Mouse (Mus musculus): ENCODE results near the gene Rnf10. TPM values are rescaled to one million over a fixed set of nuclear protein-coding genes. Genes with fewer than 3 reads are reported as not detected.

The Rnf10 gene
- polyA plus RNA-seq, 1 experiment from 2014 or later = 119 TPM

GRCm38 (mm10) chr5:115260356-115260755 lies 12.3 kb downstream of the Rnf10 start:
- Histone ChIP-seq H3K36me3 (ENCODE audit: control insufficient read depth, insufficient read depth, low read length) (peaks cover 25% of the 10 kb centered on the region), H3K27me3 (ENCODE audit: control insufficient read depth, insufficient read depth, low read length) (no peaks in the 10 kb centered on the region), H3K27ac (ENCODE audit: low read depth, low read length) (no peak overlapping the region), H3K4me2 (ENCODE audit: low read depth) (no peak overlapping the region), H3K4me1 (ENCODE audit: control insufficient read depth, insufficient read depth, low read length) (no peaks in the 10 kb centered on the region), H3K9ac (ENCODE audit: low read length) (no peak overlapping the region), H3K4me3 (ENCODE audit: low read depth, low read length) (no peak overlapping the region), H3K9me3 (ENCODE audit: control insufficient read depth, low read length) (no peaks in the 10 kb centered on the region)
- ATAC-seq (ENCODE audit: insufficient read depth, low FRiP score, low TSS enrichment) = no peak
- no peak for DNase-seq (ENCODE audit: low spot score)
- WGBS = 90% methylated on average over 6 of the region's 6 CpGs

DNA sequence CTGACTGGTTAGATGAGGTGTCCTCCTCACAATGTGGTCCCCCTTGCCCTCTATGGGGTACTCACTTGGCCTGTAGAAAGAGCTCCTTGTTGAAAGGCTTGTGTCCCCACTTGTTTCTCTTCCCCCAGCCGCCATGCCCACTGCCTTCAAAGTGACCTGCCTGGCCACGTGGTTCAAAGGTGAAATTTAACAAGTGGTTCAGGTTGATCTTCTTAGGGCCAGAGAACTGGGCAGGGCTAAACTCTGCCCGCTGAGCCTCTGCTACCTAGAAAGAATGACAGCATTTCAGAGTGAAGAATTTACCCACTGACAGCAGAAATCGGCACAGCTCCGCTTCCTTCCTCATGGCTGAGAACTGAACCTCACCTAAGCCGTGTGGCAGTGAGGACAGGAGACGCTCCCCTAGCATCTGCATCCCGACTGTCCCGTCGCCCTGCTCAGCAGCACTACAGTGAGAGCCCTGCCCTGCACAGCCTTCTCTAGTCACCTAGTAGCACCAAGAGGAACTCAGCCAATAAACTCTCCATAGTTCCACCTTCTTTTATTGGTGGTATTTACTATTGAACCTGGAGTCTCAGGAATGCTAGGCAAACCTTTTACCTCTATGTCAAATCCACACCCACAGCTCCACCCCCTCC lies 15.7 kb downstream of the Rnf10 start:
- ATAC-seq (ENCODE audit: insufficient read depth, low FRiP score, low TSS enrichment) (no peak), DNase-seq (ENCODE audit: low spot score) (no peak)
- Histone ChIP-seq H3K9me3 (ENCODE audit: control insufficient read depth, low read length) (no peaks in the 10 kb centered on the region), H3K27ac (ENCODE audit: low read depth, low read length) (no peak overlapping the region), H3K27me3 (ENCODE audit: control insufficient read depth, insufficient read depth, low read length) (no peaks in the 10 kb centered on the region), H3K4me1 (ENCODE audit: control insufficient read depth, insufficient read depth, low read length) (no peaks in the 10 kb centered on the region), H3K9ac (ENCODE audit: low read length) (no peak overlapping the region), H3K4me2 (ENCODE audit: low read depth) (no peak overlapping the region), H3K36me3 (ENCODE audit: control insufficient read depth, insufficient read depth, low read length) (peaks cover 27% of the 10 kb centered on the region), H3K4me3 (ENCODE audit: low read depth, low read length) (no peak overlapping the region)
- 92% methylated on average over 10 of the region's 10 CpGs for WGBS

DNA sequence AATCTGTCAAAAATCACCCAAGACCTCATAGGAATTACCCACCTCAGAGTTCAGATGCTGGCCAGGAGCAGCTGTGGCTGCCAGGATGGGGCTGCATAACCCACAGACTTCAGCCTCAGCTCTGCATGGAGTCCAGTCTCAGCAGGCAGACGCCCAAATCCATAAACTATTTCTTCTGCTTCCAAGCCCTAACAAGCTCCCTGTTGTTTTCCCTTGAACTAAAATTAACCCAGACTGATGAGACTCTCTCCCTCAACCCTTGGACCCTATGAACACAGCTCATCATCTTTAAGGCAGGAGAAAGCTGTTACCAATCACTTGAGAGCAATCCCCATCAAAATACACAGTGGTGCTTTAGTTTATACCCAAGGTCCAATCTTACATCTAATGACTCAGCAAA lies 17.2 kb downstream of the Rnf10 start:
- Histone ChIP-seq H3K4me3 (ENCODE audit: low read depth, low read length) (no peak overlapping the region), H3K27me3 (ENCODE audit: control insufficient read depth, insufficient read depth, low read length) (no peaks in the 10 kb centered on the region), H3K36me3 (ENCODE audit: control insufficient read depth, insufficient read depth, low read length) (peaks cover 38% of the 10 kb centered on the region), H3K4me2 (ENCODE audit: low read depth) (no peak overlapping the region), H3K27ac (ENCODE audit: low read depth, low read length) (no peak overlapping the region), H3K9me3 (ENCODE audit: control insufficient read depth, low read length) (no peaks in the 10 kb centered on the region), H3K9ac (ENCODE audit: low read length) (no peak overlapping the region), H3K4me1 (ENCODE audit: control insufficient read depth, insufficient read depth, low read length) (no peaks in the 10 kb centered on the region)
- no peak for ATAC-seq (ENCODE audit: insufficient read depth, low FRiP score, low TSS enrichment)
- WGBS = 73% methylated on average over 1 of the region's 1 CpGs
- DNase-seq (ENCODE audit: low spot score) = no peak

DNA sequence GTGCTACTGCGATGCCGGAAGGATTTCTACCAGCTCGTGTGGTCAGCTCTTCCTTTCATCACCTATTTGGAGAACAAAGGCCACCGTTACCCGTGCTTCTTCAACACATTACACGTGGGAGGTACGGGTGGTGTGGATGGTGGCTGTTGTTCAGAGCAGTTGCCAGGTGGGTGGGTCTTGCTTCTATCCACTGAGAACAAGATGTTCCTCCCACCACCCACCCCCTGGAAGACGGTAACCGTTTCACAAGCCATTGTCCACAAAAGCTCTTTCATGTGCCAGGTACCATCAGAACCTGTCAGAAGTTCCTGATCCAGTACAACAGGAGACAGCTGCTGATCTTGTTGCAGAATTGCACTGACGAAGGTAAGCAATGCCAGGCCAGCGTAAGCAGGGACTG lies 32.5 kb downstream of the Rnf10 start:
- H3K27me3 ChIP-seq (ENCODE audit: control insufficient read depth, insufficient read depth, low read length) = peaks cover under 1% of the 10 kb centered on the region; the same call in 1 of the 2 replicates
- H3K9ac ChIP-seq (ENCODE audit: low read length) = no peak overlapping the region
- H3K4me3 ChIP-seq (ENCODE audit: low read depth, low read length) = no peak overlapping the region
- ATAC-seq (ENCODE audit: insufficient read depth, low FRiP score, low TSS enrichment) (no peak), DNase-seq (ENCODE audit: low spot score) (no peak)
- no peak overlapping the region for H3K4me2 ChIP-seq (ENCODE audit: low read depth)
- no peaks in the 10 kb centered on the region for H3K9me3 ChIP-seq (ENCODE audit: control insufficient read depth, low read length)
- peaks cover 9% of the 10 kb centered on the region for H3K4me1 ChIP-seq (ENCODE audit: control insufficient read depth, insufficient read depth, low read length)
- 90% methylated on average over 11 of the region's 11 CpGs for WGBS
- H3K27ac ChIP-seq (ENCODE audit: low read depth, low read length) = no peak overlapping the region
- peaks cover 36% of the 10 kb centered on the region for H3K36me3 ChIP-seq (ENCODE audit: control insufficient read depth, insufficient read depth, low read length)

- Histone ChIP-seq H3K4me2 (ENCODE audit: low read depth) (peak overlapping the region; percentile 85), H3K36me3 (ENCODE audit: control insufficient read depth, insufficient read depth, low read length) (peaks cover 22% of the 10 kb centered on the region), H3K27me3 (ENCODE audit: control insufficient read depth, insufficient read depth, low read length) (peaks cover 8% of the 10 kb centered on the region), H3K9ac (ENCODE audit: low read length) (no peak overlapping the region), H3K27ac (ENCODE audit: low read depth, low read length) (no peak overlapping the region), H3K4me1 (ENCODE audit: control insufficient read depth, insufficient read depth, low read length) (peaks cover 11% of the 10 kb centered on the region), H3K9me3 (ENCODE audit: control insufficient read depth, low read length) (no peaks in the 10 kb centered on the region), H3K4me3 (ENCODE audit: low read depth, low read length) (peak overlapping the region; percentile 83; the same call in 1 of the 2 replicates)
- WGBS = 7% methylated on average over 11 of the region's 11 CpGs
- DNase-seq (ENCODE audit: low spot score) (no peak), ATAC-seq (ENCODE audit: insufficient read depth, low FRiP score, low TSS enrichment) (no peak)
Observed at GRCm38 (mm10) chr5:115238729-115239195, 33.9 kb downstream of the Rnf10 start.

DNA sequence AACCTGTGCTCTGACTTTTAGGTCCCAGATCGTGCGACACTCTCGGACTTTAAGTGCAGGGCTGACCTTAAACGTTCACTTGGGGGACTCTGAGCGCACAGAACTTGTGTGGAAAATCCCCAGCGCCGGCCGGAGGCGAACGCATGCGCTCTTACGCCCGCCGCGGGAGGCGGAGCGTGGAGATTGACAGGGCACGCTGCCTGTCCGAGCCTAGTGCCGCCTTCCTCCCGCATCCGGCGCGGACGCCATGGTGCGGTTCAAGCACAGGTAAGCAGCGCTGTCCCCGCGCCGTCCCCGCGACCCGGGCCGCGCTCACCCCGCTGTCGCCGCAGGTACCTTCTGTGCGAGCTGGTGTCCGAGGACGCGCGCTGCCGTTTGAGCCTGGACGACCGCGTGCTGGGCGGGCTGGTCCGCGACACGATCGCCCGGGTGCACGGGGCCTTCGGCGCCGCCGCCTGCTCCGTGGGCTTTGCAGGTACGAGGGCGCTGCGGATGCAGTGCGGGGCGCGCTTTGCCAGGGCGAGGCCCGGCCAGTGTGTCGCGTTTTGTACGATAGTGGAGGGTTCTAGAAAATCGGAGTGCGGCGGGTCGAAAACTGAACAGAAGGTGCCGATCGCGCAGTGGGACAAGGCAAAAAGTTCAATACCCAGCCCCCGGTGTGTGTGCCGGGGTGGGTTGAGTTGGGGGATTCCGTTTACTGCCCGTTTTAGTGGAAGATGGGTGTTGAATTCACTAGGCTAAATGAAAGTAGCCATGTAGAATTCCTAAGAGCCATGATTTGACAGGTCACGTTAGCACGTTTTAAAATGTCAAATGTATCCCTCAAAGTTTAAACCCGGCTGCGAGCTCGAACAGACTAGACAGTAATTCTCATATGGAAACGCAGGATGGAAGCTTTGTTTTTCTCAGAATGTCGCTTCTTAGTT lies 34.6 kb downstream of the Rnf10 start:
- Histone ChIP-seq H3K9ac (ENCODE audit: low read length) (peak overlapping the region; percentile 74), H3K27ac (ENCODE audit: low read depth, low read length) (no peak overlapping the region), H3K4me1 (ENCODE audit: control insufficient read depth, insufficient read depth, low read length) (peaks cover 11% of the 10 kb centered on the region), H3K27me3 (ENCODE audit: control insufficient read depth, insufficient read depth, low read length) (peaks cover 8% of the 10 kb centered on the region), H3K4me3 (ENCODE audit: low read depth, low read length) (peak overlapping the region; percentile 83), H3K4me2 (ENCODE audit: low read depth) (peak overlapping the region; percentile 85), H3K36me3 (ENCODE audit: control insufficient read depth, insufficient read depth, low read length) (peaks cover 17% of the 10 kb centered on the region), H3K9me3 (ENCODE audit: control insufficient read depth, low read length) (no peaks in the 10 kb centered on the region)
- peak; percentile 71 for ATAC-seq (ENCODE audit: insufficient read depth, low FRiP score, low TSS enrichment)
- WGBS = under 1% methylated on average over 88 of the region's 88 CpGs
- DNase-seq (ENCODE audit: low spot score) = peak; percentile 92

- DNase-seq (ENCODE audit: low spot score) (peak; percentile 92), ATAC-seq (ENCODE audit: insufficient read depth, low FRiP score, low TSS enrichment) (peak; percentile 56)
- no peaks in the 10 kb centered on the region for H3K9me3 ChIP-seq (ENCODE audit: control insufficient read depth, low read length)
- H3K4me1 ChIP-seq (ENCODE audit: control insufficient read depth, insufficient read depth, low read length) = peaks cover 11% of the 10 kb centered on the region
- no peak within 1 kb of the TSS for H3K27ac ChIP-seq (ENCODE audit: low read depth, low read length)
- H3K36me3 ChIP-seq (ENCODE audit: control insufficient read depth, insufficient read depth, low read length) = peaks cover 6% of the 10 kb centered on the region; the same call in 1 of the 2 replicates
- peak within 1 kb of the TSS; percentile 45 for H3K4me3 ChIP-seq (ENCODE audit: low read depth, low read length)
- WGBS = 1% methylated on average over 21 of the region's 21 CpGs
- H3K9ac ChIP-seq (ENCODE audit: low read length) = peak within 1 kb of the TSS; percentile 63
- H3K27me3 ChIP-seq (ENCODE audit: control insufficient read depth, insufficient read depth, low read length) = peaks cover 8% of the 10 kb centered on the region
- peak within 1 kb of the TSS; percentile 77 for H3K4me2 ChIP-seq (ENCODE audit: low read depth)
Observed at GRCm38 (mm10) chr5:115235786-115236263, 36.9 kb downstream of the Rnf10 start, which contains the start of gene Pop5. Gene Pop5, plus strand, starts transcription at chr5:115235836.

DNA sequence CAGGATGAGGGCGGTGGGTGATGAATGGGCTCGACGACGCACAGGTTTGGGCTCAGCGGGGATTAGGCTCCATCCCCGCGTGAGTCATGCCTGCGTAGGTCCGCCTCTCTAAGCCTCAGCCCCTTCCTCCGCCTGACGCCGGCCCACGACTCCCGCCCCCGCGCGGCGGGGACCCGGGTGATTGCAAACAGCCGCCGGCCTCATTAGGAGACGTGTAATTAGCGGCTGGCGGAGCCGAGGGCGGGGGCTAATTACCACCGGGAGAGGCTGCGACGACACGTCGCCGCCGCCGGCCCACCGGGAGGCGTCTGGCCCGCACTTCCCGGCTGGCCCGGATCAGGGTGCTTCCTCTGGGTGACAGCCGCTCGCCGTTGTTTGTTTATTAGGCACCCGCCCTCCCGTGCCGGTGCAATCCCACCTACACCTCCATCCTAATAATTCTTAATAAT lies 37.4 kb downstream of the Rnf10 start:
- Histone ChIP-seq H3K9ac (ENCODE audit: low read length) (peak overlapping the region; percentile 63), H3K4me3 (ENCODE audit: low read depth, low read length) (peak overlapping the region; percentile 45), H3K9me3 (ENCODE audit: control insufficient read depth, low read length) (no peaks in the 10 kb centered on the region), H3K4me1 (ENCODE audit: control insufficient read depth, insufficient read depth, low read length) (peaks cover 11% of the 10 kb centered on the region), H3K27me3 (ENCODE audit: control insufficient read depth, insufficient read depth, low read length) (peaks cover 8% of the 10 kb centered on the region), H3K27ac (ENCODE audit: low read depth, low read length) (no peak overlapping the region), H3K36me3 (ENCODE audit: control insufficient read depth, insufficient read depth, low read length) (peaks cover 1% of the 10 kb centered on the region; the same call in 1 of the 2 replicates), H3K4me2 (ENCODE audit: low read depth) (peak overlapping the region; percentile 77)
- no peak for ATAC-seq (ENCODE audit: insufficient read depth, low FRiP score, low TSS enrichment)
- under 1% methylated on average over 44 of the region's 45 CpGs for WGBS
- DNase-seq (ENCODE audit: low spot score) = peak; percentile 59

Data from neural tube, embryonic 11.5 days (tissue).